Mouse (Mus musculus) liver, embryonic 15.5 days (tissue): ENCODE results near the gene Gm20388. TPM values are rescaled to one million over a fixed set of nuclear protein-coding genes. Genes with fewer than 3 reads are reported as not detected.
"Not testable (repeated sequence)": the region's sequence is repeated elsewhere in the genome, so short reads cannot be mapped to it uniquely, and the experiment has no call there.

Source experiments
- ATAC-seq: fragments of 200-750 bp; cut with Nextera tagmentation; 2 replicates; pipeline ENCODE4 v1.8.0; 2017; ENCODE audit warnings: moderate number of reproducible peaks, mild to moderate bottlenecking, moderate library complexity; ENCODE audit not compliant: insufficient read depth
- H3K27ac ChIP-seq: fragments of 300-500 bp; sonication (generic); replicated peaks from 2 replicates; pipeline ENCODE4 v1.5.1; 2015; ENCODE audit warnings: mild to moderate bottlenecking, inconsistent platforms
- H3K27me3 ChIP-seq: fragments of 300-500 bp; sonication (generic); 2 replicates; pipeline ENCODE4 v1.6.1; 2015; ENCODE audit warnings: mild to moderate bottlenecking, inconsistent platforms
- H3K36me3 ChIP-seq: fragments of 300-500 bp; sonication (generic); replicated peaks from 2 replicates; pipeline ENCODE4 v1.6.1; 2015; ENCODE audit warnings: moderate library complexity, mild to moderate bottlenecking, inconsistent platforms
- H3K4me1 ChIP-seq: fragments of 300-500 bp; sonication (generic); replicated peaks from 2 replicates; pipeline ENCODE4 v1.6.1; 2015; ENCODE audit warnings: inconsistent platforms
- H3K4me2 ChIP-seq: fragments of 300-500 bp; sonication (generic); 2 replicates; pipeline ENCODE4 v1.6.1; 2015; ENCODE audit warnings: moderate library complexity, mild to moderate bottlenecking, inconsistent platforms
- H3K4me3 ChIP-seq: fragments of 300-500 bp; sonication (generic); replicated peaks from 2 replicates; pipeline ENCODE4 v1.5.1; 2015; ENCODE audit warnings: mild to moderate bottlenecking, inconsistent platforms
- H3K9ac ChIP-seq: fragments of 300-500 bp; sonication (generic); 2 replicates; pipeline ENCODE4 v1.6.1; 2015; ENCODE audit warnings: moderate library complexity, mild to moderate bottlenecking, inconsistent platforms
- H3K9me3 ChIP-seq: fragments of 300-500 bp; sonication (generic); replicated peaks from 2 replicates; pipeline ENCODE4 v1.6.1; 2016; ENCODE audit warnings: inconsistent platforms
- WGBS: fragments of 180-500 bp; shearing (Covaris S2); methylation state at CpG from one replicate; pipeline ENCODE4 v1.1.7; 2015; ENCODE audit warnings: mixed read lengths; ENCODE audit not compliant: insufficient replicate concordance; 5-methylcytosine and 5-hydroxymethylcytosine counted together
- polyA plus RNA-seq: library from polyadenylated mRNA; unstranded; fragments of >200 nt; fragmentation: Nextera tagmentation; extraction: Ambion mirVana; gene quantifications from 2 replicates; pipeline ENCODE4 v1.2.1, GENCODE M21; 2015

The Gm20388 gene
- polyA plus RNA-seq, 1 experiment from 2014 or later = not detected

DNA sequence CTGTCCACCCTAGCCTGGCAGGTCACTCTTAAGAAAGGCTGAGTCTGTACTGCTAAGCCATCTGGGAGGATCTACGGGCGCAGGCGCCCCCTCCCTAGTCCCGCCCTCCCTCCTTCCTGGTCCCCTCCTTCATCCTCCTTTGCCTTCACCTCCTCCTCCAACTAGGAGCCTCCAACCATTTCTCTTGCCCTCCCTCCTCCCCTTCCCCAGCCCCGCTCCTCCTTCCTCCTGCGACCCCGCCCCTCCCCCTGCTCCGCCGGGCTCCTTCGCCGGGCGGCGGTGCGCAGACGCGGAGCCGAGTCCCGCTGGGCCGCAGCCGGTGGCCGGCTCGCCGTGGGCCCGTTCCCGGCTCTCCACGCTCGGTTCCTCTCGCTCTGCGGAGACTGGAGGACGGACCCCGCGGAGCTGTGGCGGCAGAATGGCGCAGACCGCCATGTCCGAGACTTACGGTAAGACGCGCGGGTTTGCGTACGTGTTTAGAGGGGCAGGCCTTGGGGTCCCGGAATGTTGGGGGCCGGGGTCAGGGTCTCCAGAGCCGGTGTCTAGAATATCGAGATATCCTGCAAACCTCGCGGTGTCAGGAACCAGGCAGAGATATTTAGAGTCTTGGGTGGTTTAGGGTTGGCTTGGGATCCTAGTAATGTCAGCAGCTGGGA is 3895.2 kb downstream of the Gm20388 start, which contains the start of gene Rab4a:
TSS of gene Rab4a (plus strand) at position 268 of the 656 bp plus-strand sequence.
- Histone ChIP-seq H3K27ac (peak within 1 kb of the TSS; percentile 80), H3K27me3 (no peaks in the 10 kb centered on the region), H3K36me3 (no peaks in the 10 kb centered on the region), H3K4me3 (peak within 1 kb of the TSS; percentile 77), H3K4me1 (peaks cover 51% of the 10 kb centered on the region), H3K9ac (peak within 1 kb of the TSS; percentile 75), H3K9me3 (no peaks in the 10 kb centered on the region), H3K4me2 (peak within 1 kb of the TSS; percentile 93)
- under 1% methylated on average over 48 of the region's 48 CpGs for WGBS
- peak; percentile 67 for ATAC-seq

DNA sequence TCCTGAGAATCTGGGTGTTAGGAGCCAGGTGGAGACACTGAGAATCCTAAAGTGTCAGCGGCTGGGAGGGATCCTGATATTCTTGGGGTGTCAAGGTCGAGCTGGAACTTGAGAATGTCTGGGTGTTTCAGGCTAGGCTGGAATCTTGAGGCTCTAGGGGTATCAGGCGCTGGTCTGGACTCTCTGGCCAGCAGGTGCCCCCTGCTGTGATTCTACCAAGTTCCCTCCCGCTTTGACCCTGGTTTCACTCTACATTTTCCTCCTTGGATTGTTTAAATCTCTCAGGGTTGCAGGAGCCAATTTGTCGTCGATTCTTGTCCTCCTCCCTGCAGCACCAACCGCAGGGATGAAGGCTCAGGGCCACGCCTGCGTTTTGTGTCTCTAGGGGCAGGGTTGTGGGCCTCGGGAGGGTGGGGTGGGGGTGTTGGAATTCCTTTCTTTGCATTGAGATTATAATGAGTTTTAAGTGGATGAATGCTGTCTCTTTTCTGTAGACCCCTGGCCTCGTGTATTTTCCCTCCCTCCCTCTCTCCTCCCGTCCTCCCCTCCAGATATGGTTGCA is 3895.8 kb downstream of the Gm20388 start:
- no peak for ATAC-seq
- 3% methylated on average over 12 of the region's 12 CpGs for WGBS
- peak overlapping the region; percentile 77 for H3K4me3 ChIP-seq
- peak overlapping the region; percentile 93 for H3K4me2 ChIP-seq
- peaks cover 57% of the 10 kb centered on the region for H3K4me1 ChIP-seq
- no peaks in the 10 kb centered on the region for H3K36me3 ChIP-seq
- H3K27me3 ChIP-seq = no peaks in the 10 kb centered on the region
- peak overlapping the region; percentile 80 for H3K27ac ChIP-seq
- peak overlapping the region; percentile 75 for H3K9ac ChIP-seq
- no peaks in the 10 kb centered on the region for H3K9me3 ChIP-seq

DNA sequence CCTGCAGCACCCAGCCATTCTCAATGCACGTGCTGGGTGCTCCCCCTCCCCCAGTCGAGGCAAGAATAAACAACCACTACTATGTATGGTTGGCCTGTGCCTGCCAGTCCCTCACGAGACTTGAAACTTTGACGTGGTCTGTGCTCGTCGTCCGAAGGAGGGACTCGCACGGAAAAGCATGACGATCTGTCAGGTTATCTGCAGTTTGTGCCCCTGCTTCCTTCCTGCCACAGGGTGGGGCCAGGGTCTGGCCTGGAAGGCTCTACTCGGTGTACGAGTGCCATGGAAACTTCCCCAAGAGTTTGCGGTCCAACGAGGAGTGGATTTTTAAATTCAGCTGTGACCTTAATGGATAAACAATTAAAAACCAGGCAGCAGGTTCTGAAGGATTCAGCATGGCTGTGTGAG is 3896.4 kb downstream of the Gm20388 start:
- peak overlapping the region; percentile 75 for H3K9ac ChIP-seq
- under 1% methylated on average over 14 of the region's 14 CpGs for WGBS
- H3K9me3 ChIP-seq = no peaks in the 10 kb centered on the region
- no peaks in the 10 kb centered on the region for H3K27me3 ChIP-seq
- H3K27ac ChIP-seq = peak overlapping the region; percentile 80
- peaks cover 62% of the 10 kb centered on the region for H3K4me1 ChIP-seq
- ATAC-seq = peak; percentile 65
- H3K4me3 ChIP-seq = peak overlapping the region; percentile 77
- H3K4me2 ChIP-seq = peak overlapping the region; percentile 93
- H3K36me3 ChIP-seq = no peaks in the 10 kb centered on the region

DNA sequence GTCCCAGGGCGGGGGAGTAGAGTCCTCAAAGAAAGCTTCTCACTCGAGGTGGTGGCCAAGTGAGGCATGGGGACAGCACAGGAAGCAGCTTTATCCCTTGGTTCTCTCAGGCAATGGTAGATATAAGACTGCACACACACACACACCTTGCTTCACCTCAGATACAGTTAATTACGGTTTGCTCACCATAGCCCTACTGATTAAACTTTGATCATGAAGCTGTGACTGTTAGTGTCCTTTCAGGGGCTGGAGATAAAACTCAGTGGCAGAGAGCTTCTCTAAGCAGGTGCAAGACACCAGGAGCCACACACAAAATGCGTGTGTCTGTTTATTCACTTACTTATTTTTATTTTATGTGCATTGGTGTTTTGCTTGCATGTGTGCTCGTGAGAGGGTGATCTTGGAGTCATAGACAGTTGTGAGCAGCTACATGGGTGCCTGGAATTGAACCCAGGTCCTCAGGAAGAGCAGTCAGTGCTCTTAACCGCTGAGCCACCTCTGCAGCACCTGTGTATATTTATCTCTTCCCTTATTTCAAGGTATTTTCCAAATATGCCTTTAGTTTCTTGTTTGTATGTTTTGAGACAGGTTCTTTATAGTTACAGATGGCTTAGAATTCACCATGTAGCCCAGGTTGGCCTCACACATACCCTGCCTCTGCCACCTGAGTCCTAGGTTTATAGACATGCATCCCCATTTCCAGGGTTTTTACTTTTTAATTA is 3897.4 kb downstream of the Gm20388 start:
- Histone ChIP-seq H3K27me3 (no peaks in the 10 kb centered on the region), H3K9me3 (no peaks in the 10 kb centered on the region), H3K9ac (peak overlapping the region; percentile 75; the same call in 1 of the 2 replicates), H3K4me2 (peak overlapping the region; percentile 93), H3K36me3 (no peaks in the 10 kb centered on the region), H3K4me1 (peaks cover 71% of the 10 kb centered on the region), H3K4me3 (peak overlapping the region; percentile 77; the same call in 1 of the 2 replicates), H3K27ac (peak overlapping the region; percentile 80; the same call in 1 of the 2 replicates)
- WGBS = 32% methylated on average over 6 of the region's 6 CpGs
- no peak for ATAC-seq

DNA sequence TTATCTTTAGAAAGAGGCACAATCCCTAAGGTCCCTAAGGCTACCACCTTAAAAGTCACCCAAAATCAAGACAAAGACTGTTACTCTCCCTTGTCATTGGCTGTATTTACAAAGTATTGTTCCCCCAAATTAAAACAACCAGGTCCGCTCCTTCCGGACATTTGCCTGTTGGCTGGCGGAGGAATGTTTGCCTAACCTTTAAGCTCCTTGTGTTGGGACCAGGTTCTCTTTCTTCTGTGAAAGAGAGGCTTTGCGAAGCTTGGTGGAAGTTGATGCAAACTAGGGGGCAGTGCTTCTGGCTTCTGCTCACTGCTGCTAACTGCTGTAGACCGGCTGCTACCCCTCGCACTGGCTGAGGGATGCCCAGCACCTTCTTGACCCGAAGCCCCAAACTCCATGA is 3898.0 kb downstream of the Gm20388 start:
- Histone ChIP-seq H3K9me3 (no peaks in the 10 kb centered on the region), H3K27ac (0 out of 2 replicates have a peak overlapping the region, but pooled peaks have one; percentile 2), H3K4me2 (0 out of 2 replicates have a peak overlapping the region, but pooled peaks have one; percentile 13), H3K4me3 (no peak overlapping the region), H3K4me1 (peaks cover 76% of the 10 kb centered on the region), H3K27me3 (no peaks in the 10 kb centered on the region), H3K9ac (no peak overlapping the region), H3K36me3 (no peaks in the 10 kb centered on the region)
- WGBS = 77% methylated on average over 7 of the region's 7 CpGs
- ATAC-seq = no peak

DNA sequence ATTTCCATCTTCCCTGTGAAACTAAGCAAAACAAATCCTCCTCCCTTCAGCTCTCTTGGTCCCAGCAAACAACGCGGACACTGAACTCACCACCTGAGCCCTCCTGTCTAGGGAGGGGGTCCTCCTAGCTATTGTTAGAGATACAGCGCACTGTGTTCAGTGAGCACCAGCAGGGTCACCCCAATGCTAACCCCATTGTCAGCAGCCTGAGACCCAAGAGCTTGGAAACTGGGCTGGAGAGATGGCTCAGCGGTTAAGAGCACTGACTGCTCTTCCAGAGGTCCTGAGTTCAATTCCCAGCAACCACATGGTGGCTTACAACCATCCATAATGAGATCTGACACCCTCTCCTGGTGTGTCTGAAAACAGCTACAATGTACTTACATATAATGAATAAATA is 3898.7 kb downstream of the Gm20388 start:
- WGBS = 89% methylated on average over 4 of the region's 4 CpGs
- not testable (repeated sequence) for H3K27me3 ChIP-seq, H3K9ac ChIP-seq, H3K4me2 ChIP-seq, H3K36me3 ChIP-seq, H3K9me3 ChIP-seq, H3K4me3 ChIP-seq, ATAC-seq
- Histone ChIP-seq H3K27ac (0 out of 2 replicates have a peak overlapping the region, but pooled peaks have one; percentile 2), H3K4me1 (peaks cover 83% of the 10 kb centered on the region)

DNA sequence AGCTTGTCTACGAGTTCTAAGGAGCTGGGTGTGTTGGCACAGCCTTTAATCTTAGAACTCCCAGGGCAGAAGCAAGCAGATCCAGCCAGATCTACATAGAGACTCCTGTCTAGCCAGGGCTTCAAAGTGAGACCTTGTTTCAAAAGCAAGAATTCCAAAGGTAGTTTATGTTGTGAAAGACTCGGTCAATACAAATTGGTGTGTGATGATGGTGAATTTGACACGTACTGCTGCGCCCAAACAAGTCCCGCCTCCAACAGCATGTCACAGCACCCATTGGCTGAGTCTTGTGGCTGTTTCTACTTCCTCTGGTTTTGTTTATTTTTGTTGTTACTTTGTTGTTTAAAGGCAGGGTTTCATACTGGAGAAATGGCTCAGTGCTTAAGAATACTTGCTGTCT is 3901.6 kb downstream of the Gm20388 start:
- Histone ChIP-seq H3K36me3 (0 out of 2 replicates have a peak, but pooled peaks cover 3% of the 10 kb centered on the region), H3K9ac (no peak overlapping the region), H3K9me3 (no peaks in the 10 kb centered on the region), H3K27ac (peak overlapping the region; percentile 69), H3K4me3 (no peak overlapping the region), H3K4me1 (peaks cover 82% of the 10 kb centered on the region), H3K4me2 (no peak overlapping the region), H3K27me3 (no peaks in the 10 kb centered on the region)
- WGBS = 63% methylated on average over 5 of the region's 5 CpGs
- ATAC-seq = no peak

DNA sequence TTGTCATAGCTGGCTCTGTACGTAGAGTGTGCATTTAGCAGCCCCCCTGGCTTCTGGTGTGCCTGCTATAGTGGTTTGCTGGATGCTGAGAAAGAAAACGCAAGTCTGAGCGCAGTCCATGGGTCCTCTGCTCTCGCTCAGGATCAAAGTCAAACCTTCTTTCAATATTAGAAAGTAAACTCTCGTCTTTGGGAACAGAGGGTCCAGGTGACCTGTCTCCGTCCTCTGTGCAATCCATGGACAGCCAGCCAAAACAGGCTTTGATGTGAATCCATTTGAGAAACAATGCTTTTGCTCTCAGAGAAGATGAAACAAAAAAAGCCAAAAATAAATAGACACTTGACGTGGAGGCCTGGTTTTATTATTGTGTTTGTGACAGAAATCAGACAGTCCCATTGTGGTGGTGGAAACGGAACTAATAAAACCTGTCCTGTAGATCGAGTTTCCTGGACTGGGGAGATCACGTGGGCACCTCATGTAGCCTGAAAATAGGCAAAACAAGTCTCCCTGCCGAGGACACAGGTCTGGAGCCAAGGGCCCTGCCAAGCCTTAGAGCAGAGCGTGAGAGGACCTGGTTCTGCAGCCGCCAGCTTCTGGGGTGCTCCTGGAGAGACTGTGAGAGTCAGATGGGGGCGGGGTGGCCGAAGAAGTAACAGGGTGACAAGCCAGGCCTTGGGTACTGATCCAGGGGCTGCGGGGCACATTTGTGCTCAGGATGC is 3902.7 kb downstream of the Gm20388 start:
- Histone ChIP-seq H3K4me3 (no peak overlapping the region), H3K36me3 (peaks cover 8% of the 10 kb centered on the region), H3K9ac (no peak overlapping the region), H3K27ac (peak overlapping the region; percentile 77), H3K9me3 (no peaks in the 10 kb centered on the region), H3K27me3 (no peaks in the 10 kb centered on the region), H3K4me1 (peaks cover 73% of the 10 kb centered on the region), H3K4me2 (0 out of 2 replicates have a peak overlapping the region, but pooled peaks have one; percentile 6)
- no peak; the same call in 1 of the 2 replicates for ATAC-seq
- WGBS = 62% methylated on average over 16 of the region's 16 CpGs

DNA sequence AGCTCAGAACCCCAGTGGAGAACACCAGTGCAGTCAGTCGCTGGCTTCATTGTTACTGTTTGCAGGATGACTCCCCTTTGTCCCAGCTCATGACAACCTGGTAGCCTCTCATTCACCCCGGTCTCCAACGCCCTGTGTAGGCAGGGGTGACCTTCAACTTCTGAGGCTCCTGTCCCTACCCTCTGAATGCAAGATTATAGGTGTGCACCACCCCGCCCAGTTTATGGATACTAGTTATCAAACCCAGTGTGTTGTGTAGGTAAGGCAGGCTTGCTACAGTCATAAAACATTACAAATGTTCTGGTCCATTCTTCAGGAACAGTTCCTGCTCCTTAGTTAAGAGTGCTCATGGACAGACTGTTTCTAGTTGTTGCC is 3903.2 kb downstream of the Gm20388 start:
- Histone ChIP-seq H3K27ac (peak overlapping the region; percentile 77), H3K9me3 (no peaks in the 10 kb centered on the region), H3K4me2 (0 out of 2 replicates have a peak overlapping the region, but pooled peaks have one; percentile 3), H3K9ac (no peak overlapping the region), H3K4me3 (no peak overlapping the region), H3K4me1 (peaks cover 75% of the 10 kb centered on the region), H3K27me3 (no peaks in the 10 kb centered on the region), H3K36me3 (peaks cover 8% of the 10 kb centered on the region)
- 72% methylated on average over 4 of the region's 4 CpGs for WGBS
- ATAC-seq = no peak

DNA sequence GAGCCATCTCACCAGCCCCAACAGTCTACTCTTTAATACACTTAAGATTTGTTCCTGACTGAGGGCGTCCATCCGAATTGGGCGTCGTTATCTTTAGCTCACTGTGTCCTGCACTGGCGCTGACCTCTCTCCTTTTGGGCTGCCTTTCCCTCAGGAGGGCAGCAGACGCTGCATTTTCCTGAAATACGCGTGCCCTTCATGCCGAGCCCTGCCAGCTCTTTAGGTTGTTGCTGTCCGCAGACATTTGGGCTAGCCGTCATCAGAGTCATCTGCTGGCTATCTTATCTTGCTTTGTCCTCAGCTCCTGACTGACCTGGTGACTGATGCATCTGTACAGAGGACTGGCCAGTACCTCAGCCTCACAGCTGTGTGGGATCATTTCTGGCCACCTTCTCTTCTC is 3904.7 kb downstream of the Gm20388 start:
- ATAC-seq = no peak
- no peaks in the 10 kb centered on the region for H3K27me3 ChIP-seq

More for the DNA sequence above, 3904.7 kb downstream of the Gm20388 start:
- Histone ChIP-seq H3K27ac (no peak overlapping the region), H3K9ac (no peak overlapping the region), H3K36me3 (peaks cover 8% of the 10 kb centered on the region), H3K4me3 (no peak overlapping the region), H3K4me2 (no peak overlapping the region), H3K9me3 (no peaks in the 10 kb centered on the region), H3K4me1 (peaks cover 78% of the 10 kb centered on the region)
- 77% methylated on average over 11 of the region's 11 CpGs for WGBS
